Mouse (Mus musculus) activated CD4-positive, CD25-positive, alpha-beta regulatory T cell (primary cell): Measurements from ENCODE around the gene Defb47. TPM values are rescaled to one million over a fixed set of nuclear protein-coding genes. Genes with fewer than 3 reads are reported as not detected.

Experiments
- polyA plus RNA-seq, 2 experiments: library from polyadenylated mRNA; unstranded; fragments of 100-300 nt; shearing (Covaris generic); gene quantifications; one replicate each; pipeline ENCODE4 v1.2.1; 2017

Defb47 gene
- polyA plus RNA-seq = not detected

GRCm38 (mm10) chr14:62997777-62998176 lies at the start of gene Defb47:
TSS of gene Defb47 (plus strand) at chr14:62998077.

GRCm38 (mm10) chr14:62984410-62984809 lies 13.5 kb upstream of the Defb47 start, which contains the start of gene Defb48:
TSS of gene Defb48 (minus strand) at chr14:62984510.

GRCm38 (mm10) chr14:63011471-63011870 lies 13.6 kb downstream of the Defb47 start, which contains the start of gene Defb43:
TSS of gene Defb43 (plus strand) at chr14:63011771.

GRCm38 (mm10) chr14:63046691-63047090 lies 48.8 kb downstream of the Defb47 start, which contains the start of gene Defb42:
TSS of gene Defb42 (plus strand) at chr14:63046991.

GRCm38 (mm10) chr14:63049910-63050370 lies 52.1 kb downstream of the Defb47 start, which contains the start of gene Defb30:
TSS of gene Defb30 (minus strand) at chr14:63049960.

Other genes with a start within 250 kb of the Defb47 start
- gene Ints6, start 236.9 kb upstream of the Defb47 start, polyA plus RNA-seq = 10 to 100 TPM; 49.2 to 68.5 TPM
- 1 to 10 TPM; 4.1 to 8.4 TPM for gene Wdfy2, start 160.4 kb upstream of the Defb47 start, polyA plus RNA-seq
- not detected for gene Defb48, start 13.6 kb upstream of the Defb47 start, polyA plus RNA-seq
- gene Defb43, start 13.7 kb downstream of the Defb47 start, polyA plus RNA-seq = not detected
- not detected for gene Defb42, start 48.9 kb downstream of the Defb47 start, polyA plus RNA-seq
- under 1 TPM in 1 of 2 experiments, not detected in 1; 0.41 TPM for gene Defb30, start 51.9 kb downstream of the Defb47 start, polyA plus RNA-seq